Mouse (Mus musculus) urinary bladder, postnatal 4 days (tissue): Measurements from ENCODE around the gene Olfr1250.
"Not testable (repeated sequence)": the region's sequence is repeated elsewhere in the genome, so short reads cannot be mapped to it uniquely, and the experiment has no call there.

Source experiments
- DNase-seq, 2 experiments: peaks; one replicate each; pipeline ENCODE4 v3.0.0; 2021 to 2022; ENCODE audit warnings: low spot score in 2 of 2

The Olfr1250 gene

DNA sequence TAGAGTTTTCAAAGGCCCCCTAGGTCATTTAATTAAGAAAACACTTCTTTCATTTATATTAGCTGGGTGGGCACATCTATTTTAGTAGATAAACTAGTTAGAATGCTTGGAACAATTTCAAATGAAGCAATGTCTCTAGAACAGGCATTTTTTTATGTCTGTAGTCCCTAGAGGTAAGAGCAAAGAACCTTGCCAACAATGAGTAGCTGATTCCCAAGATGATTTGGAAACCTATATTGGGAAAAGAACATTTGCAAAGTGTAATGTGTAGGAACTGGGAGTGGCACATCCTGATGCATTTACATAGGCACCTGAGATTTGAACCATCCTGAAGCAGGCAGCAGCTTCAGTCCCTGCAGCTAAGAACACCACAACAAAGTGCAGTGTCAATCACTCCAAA is at the start of gene Olfr1250:
TSS of gene Olfr1250 (minus strand) at position 101 of the 400 bp plus-strand sequence.
- no peak for DNase-seq

DNA sequence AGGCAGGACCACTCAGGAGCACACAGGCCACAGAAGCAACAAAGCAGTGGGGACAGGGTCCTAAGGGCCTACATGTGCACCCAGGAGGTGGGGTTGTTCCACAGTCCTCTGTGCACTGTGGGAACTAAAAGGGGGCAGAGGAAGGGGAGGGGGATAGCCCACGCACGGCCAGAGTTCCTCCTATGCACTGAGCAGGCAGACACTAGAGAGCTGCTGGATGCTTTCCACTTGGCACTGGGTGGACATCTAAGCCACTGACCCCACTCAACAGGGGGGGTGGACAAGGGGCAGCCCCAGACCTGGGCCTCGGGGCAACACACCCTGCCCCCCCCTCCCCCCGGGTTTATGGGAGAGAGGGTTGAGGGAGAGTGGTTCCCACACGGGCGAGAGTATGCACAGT is 30.7 kb upstream of the Olfr1250 start:
- DNase-seq = no peak

DNA sequence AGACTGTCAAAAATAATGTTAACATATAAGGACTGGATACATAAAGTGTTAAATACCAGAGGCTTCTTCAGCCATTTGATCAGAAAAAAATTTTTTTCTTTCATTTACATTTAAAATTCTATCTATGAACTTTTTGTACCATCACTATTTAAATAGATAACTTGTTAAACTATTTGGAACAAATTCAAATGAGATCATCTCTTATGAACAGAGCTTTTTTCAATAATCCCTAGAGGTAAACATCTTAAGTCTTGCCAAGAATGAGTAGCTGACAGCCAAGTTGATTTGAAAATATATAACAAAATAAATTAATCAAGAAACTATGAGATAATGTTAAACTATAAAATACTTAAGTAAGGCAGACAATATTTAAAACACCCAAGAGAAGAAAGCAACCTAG is 10.6 kb upstream of the Olfr1250 start, which contains the start of gene Olfr1251:
TSS of gene Olfr1251 (minus strand) at position 101 of the 400 bp plus-strand sequence.
- DNase-seq = no peak

DNA sequence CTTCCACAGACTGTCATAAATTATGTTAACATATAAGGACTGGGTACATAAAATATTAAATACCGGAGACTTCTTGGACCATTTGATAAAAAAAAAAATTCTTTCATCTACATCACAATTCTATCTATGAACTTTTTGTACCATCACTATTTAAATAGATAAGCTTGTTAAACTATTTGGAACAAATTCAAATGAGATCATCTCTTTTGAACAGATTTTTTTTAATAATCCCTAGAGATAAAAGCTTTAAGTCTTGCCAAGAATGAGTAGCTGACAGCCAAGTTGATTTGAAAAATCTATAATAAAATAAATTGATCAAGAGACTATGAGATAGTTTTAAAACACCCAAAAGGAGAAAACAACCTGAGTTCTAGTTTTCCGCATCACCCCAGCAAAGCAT is 26.4 kb downstream of the Olfr1250 start, which contains the start of gene Olfr1249:
TSS of gene Olfr1249 (minus strand) at position 101 of the 400 bp plus-strand sequence.
- DNase-seq = no peak

DNA sequence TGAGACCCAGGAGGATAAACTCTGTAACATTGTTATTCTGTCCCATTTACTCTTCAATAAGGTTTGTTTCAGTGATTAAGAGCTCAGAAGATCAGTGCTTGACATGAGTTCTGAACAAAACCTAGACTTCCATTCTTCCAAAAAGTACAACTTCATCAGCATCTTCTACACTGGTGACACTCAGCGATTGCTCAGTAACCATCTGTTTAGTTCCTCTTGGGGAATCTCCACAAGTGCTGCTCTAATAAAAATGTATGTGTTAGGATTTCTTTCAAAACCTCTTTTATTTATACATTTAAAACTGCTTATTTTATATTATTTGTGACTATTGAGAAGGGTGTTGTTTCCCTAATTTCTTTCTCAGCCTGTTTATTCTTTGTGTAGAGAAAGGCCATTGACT is 43.1 kb downstream of the Olfr1250 start, which contains the start of gene Olfr1248:
TSS of gene Olfr1248 (minus strand) at position 101 of the 400 bp plus-strand sequence.
- DNase-seq = not testable (repeated sequence)

DNA sequence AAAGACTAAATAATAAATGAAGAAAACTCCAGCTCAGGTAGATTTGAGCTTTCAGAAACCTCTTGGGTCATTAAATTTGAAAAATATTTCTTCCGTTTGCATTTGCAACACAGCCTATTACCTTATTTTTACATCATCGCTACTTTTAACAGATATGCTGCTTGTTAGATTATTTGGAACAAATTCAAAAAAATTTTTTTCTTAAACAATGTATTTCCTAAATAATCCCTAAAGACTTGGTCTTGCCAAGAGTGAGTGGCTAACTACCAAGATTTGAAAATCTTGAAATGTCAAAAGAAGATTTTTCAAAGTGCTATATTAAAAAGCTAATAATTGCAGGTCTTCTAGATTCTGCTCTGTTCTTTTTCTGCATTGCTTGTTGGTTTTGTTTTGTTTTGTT is 47.2 kb downstream of the Olfr1250 start, which contains the start of gene Olfr1247:
TSS of gene Olfr1247 (minus strand) at position 101 of the 400 bp plus-strand sequence.
- DNase-seq = no peak
